10 mouse cellular contexts compared by ENCODE assay signal in the genomic region with DNA sequence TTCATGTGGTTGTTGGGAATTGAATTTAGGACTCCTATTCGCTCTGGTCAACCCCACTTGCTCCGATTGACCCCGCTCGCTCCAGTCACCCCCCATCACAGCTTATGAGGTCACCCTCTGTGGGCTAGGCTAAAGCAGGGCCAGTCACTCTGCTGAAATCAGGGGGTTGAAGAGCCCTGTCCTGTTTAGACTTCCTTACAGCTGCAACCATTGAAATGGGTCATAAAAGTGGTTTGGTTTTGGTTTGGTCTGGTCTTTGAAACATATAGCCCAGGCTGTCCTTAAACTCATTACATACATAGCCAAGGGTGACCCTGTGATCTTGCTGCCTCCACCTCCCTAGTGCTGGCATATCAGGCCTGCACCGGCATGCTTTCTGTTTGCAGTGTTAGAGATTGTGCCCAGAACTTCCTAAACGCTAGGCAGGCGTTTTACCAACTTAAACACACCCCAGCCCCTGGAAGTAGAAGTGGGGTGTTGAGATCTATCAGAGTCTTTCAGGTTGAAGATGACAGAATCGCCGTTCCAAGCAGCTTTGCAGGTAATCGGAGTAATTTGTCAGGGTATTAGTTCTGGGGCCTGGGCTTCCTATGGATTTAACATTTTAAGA. TPM values are rescaled to one million over a fixed set of nuclear protein-coding genes. Genes with fewer than 3 reads are reported as not detected.
DNase-seq lines count a peak whose midpoint lies in the region; ATAC-seq and TF ChIP-seq lines count a peak whose summit lies in the region.
"Had no signal": no experiment of that assay in that cellular context is flagged by ENCODE, and none has a peak within 500 bp of the region (broad histone marks: within the 10 kb centered on the region; RNA-seq: fewer than 3 reads in every experiment).

No protein-coding gene starts in this region.

- no peak overlapping the region for H3K4me3 ChIP-seq in heart, embryonic 10.5 days
- H3K4me3 ChIP-seq in layer of hippocampus, adult 2 months, result no peak overlapping the region
- H3K4me3 ChIP-seq in liver, embryonic 12.5 days, result peak overlapping the region; percentile 22
- H3K4me3 ChIP-seq: intestine, embryonic 15.5 days had no signal

- intact Hi-C loops in heart, postnatal 36 days (cut with DNase I), result no loop called here

- H3K4me2 ChIP-seq in liver, embryonic 12.5 days, result peak overlapping the region; percentile 59
- H3K4me2 ChIP-seq: intestine, embryonic 15.5 days had no signal

- DNase-seq in heart, embryonic 10.5 days (ENCODE audit: low spot score), result no peak
- DNase-seq in heart, postnatal 36 days, result no peak
- no peak for DNase-seq in layer of hippocampus, adult 2 months (ENCODE audit: low spot score in 2 of 2)
- no peak for DNase-seq in layer of hippocampus, adult 11-12 months (ENCODE audit: low spot score)
- DNase-seq in c-Kit-positive CD71-positive TER-119-positive erythroid progenitor cells, embryonic 14.5 days (ENCODE audit: low spot score), result peak; percentile 60
- DNase-seq in cerebellum, postnatal 10 days, result no peak
- DNase-seq: thymus, adult 18-20 months had no signal

- peak overlapping the region; percentile 59 for H3K9ac ChIP-seq in liver, embryonic 12.5 days
- H3K9ac ChIP-seq: intestine, embryonic 15.5 days had no signal

- no peaks in the 10 kb centered on the region for H3K9me3 ChIP-seq in heart, embryonic 10.5 days
- no peaks in the 10 kb centered on the region for H3K9me3 ChIP-seq in liver, embryonic 12.5 days (replicated peaks)
- H3K9me3 ChIP-seq: intestine, embryonic 15.5 days had no signal

- H3K27me3 ChIP-seq in heart, embryonic 10.5 days (ENCODE audit: insufficient read depth, poor library complexity, severe bottlenecking), result no peaks in the 10 kb centered on the region
- H3K27me3 ChIP-seq in liver, embryonic 12.5 days (replicated peaks), result no peaks in the 10 kb centered on the region
- H3K27me3 ChIP-seq: intestine, embryonic 15.5 days had no signal

- TF ChIP-seq CTCF in layer of hippocampus, adult 2 months (conservative IDR thresholded peaks at IDR 0.05), result no peak

- peak; percentile 61 for ATAC-seq in liver, embryonic 12.5 days
- no peak for ATAC-seq in frontal cortex, adult (ENCODE audit: low TSS enrichment)

- 81% methylated on average over 10 of the region's 10 CpGs for WGBS in heart, embryonic 10.5 days
- WGBS in liver, embryonic 12.5 days (ENCODE audit: insufficient replicate concordance), result 50% methylated on average over 10 of the region's 10 CpGs

- H3K36me3 ChIP-seq in heart, embryonic 10.5 days, result no peaks in the 10 kb centered on the region
- no peaks in the 10 kb centered on the region for H3K36me3 ChIP-seq in liver, embryonic 12.5 days
- H3K36me3 ChIP-seq: intestine, embryonic 15.5 days had no signal

- H3K4me1 ChIP-seq in heart, embryonic 10.5 days, result peaks cover 67% of the 10 kb centered on the region
- peaks cover 86% of the 10 kb centered on the region for H3K4me1 ChIP-seq in liver, embryonic 12.5 days

- peak overlapping the region; percentile 73 for H3K27ac ChIP-seq in heart, embryonic 10.5 days
- H3K27ac ChIP-seq in layer of hippocampus, adult 2 months, result 0 out of 2 replicates have a peak overlapping the region, but pooled peaks have one; percentile 3
- peak overlapping the region; percentile 97 for H3K27ac ChIP-seq in liver, embryonic 12.5 days
- H3K27ac ChIP-seq: intestine, embryonic 15.5 days had no signal

RNA-seq across cellular contexts. Expression of a gene that starts 5.8 kb away (rescaled TPM):
- 25.9 and 36.8 TPM in 2 replicates for polyA plus RNA-seq in heart, embryonic 10.5 days (2016; fragmentation: Nextera tagmentation; extraction: Ambion mirVana)
- 10 to 100 TPM; 34.7 to 36.5 TPM for total RNA-seq in heart, postnatal 36 days (2021)
- 10 to 100 TPM; 20.6 to 22.0 TPM for total RNA-seq in layer of hippocampus, adult 2 months (2021)
- 22.5 and 28.1 TPM in 2 replicates for polyA plus RNA-seq in liver, embryonic 12.5 days (2016; fragmentation: Nextera tagmentation; extraction: Ambion mirVana)

Comparison
In these comparisons a context has a peak if more than half of its experiments do, and no peak if none do; other contexts are left out.
1. H3K27ac ChIP-seq: peak in every context shown above with its lines; median percentile 97 in liver, embryonic 12.5 days; 73 in heart, embryonic 10.5 days; 3 in layer of hippocampus, adult 2 months.